Mouse (Mus musculus) liver, postnatal 0 days (tissue): ENCODE data around the gene Mipol1. TPM values are rescaled to one million over a fixed set of nuclear protein-coding genes. Genes with fewer than 3 reads are reported as not detected.

Experiments used
- ATAC-seq: fragments of 200-750 bp; cut with Nextera tagmentation; 2 replicates; pipeline ENCODE4 v1.8.0; 2017; ENCODE audit warnings: mild to moderate bottlenecking, moderate library complexity
- DNase-seq: peaks from one replicate; pipeline ENCODE4 v3.0.0-alpha.2; 2016
- H3K27ac ChIP-seq: fragments of 300-500 bp; sonication (generic); 2 replicates; pipeline ENCODE4 v1.5.1; 2014; ENCODE audit warnings: antibody characterized with exemption, moderate library complexity, mild to moderate bottlenecking, low read depth
- H3K27me3 ChIP-seq: fragments of 300-500 bp; sonication (generic); 2 replicates; pipeline ENCODE4 v1.6.1; 2014; ENCODE audit warnings: low read length, control low read depth, mixed read lengths; ENCODE audit not compliant: insufficient read depth
- H3K36me3 ChIP-seq: fragments of 300-500 bp; sonication (generic); replicated peaks from 2 replicates; pipeline ENCODE4 v1.6.1; 2014; ENCODE audit warnings: mild to moderate bottlenecking, control low read depth, low read length, moderate library complexity, mixed read lengths; ENCODE audit not compliant: insufficient read depth
- H3K4me1 ChIP-seq: fragments of 300-500 bp; sonication (generic); 2 replicates; pipeline ENCODE4 v1.6.1; 2014; ENCODE audit warnings: antibody characterized with exemption, mild to moderate bottlenecking, control low read depth; ENCODE audit not compliant: insufficient read depth
- H3K4me2 ChIP-seq: fragments of 300-500 bp; sonication (generic); 2 replicates; pipeline ENCODE4 v1.6.1; 2014; ENCODE audit warnings: low read depth, mild to moderate bottlenecking, low read length, moderate library complexity, mixed read lengths
- H3K4me3 ChIP-seq: fragments of 300-500 bp; sonication (generic); 2 replicates; pipeline ENCODE4 v1.5.1; 2014; ENCODE audit warnings: low read depth, low read length
- H3K9ac ChIP-seq: fragments of 300-500 bp; sonication (generic); replicated peaks from 2 replicates; pipeline ENCODE4 v1.6.1; 2014; ENCODE audit warnings: mild to moderate bottlenecking, moderate library complexity
- H3K9me3 ChIP-seq: fragments of 300-500 bp; sonication (generic); 2 replicates; pipeline ENCODE4 v1.6.1; 2016; ENCODE audit warnings: mild to moderate bottlenecking, control low read depth, low read length, mixed read lengths
- CTCF ChIP-seq: sonication (generic); IDR thresholded peaks from 2 replicates; pipeline ENCODE4 v1.5.1; 2016; ENCODE audit warnings: antibody characterized with exemption, low read depth
- EP300 ChIP-seq: IDR thresholded peaks from 2 replicates; pipeline ENCODE4 v1.6.1; 2016; ENCODE audit warnings: antibody characterized with exemption, low read depth, mild to moderate bottlenecking
- WGBS: fragments of 180-500 bp; shearing (Covaris S2); extraction: QIAGEN DNeasy Blood & Tissue Kit; methylation state at CpG from one replicate; pipeline ENCODE4 v1.1.7; 2014; ENCODE audit not compliant: insufficient replicate concordance; 5-methylcytosine and 5-hydroxymethylcytosine counted together
- polyA plus RNA-seq: library from polyadenylated mRNA; unstranded; fragments of >200 nt; fragmentation: Nextera tagmentation; extraction: Ambion mirVana; gene quantifications from 2 replicates; pipeline ENCODE4 v1.2.1, GENCODE M21; 2015

Gene Mipol1
- polyA plus RNA-seq, 1 experiment from 2014 or later: 2.1 TPM

GRCm38 (mm10) chr12:57456911-57457310 is 226.7 kb downstream of the Mipol1 start:
- WGBS: 69% methylated on average over 4 of the region's 4 CpGs
- no peak overlapping the region for H3K27ac ChIP-seq

DNA sequence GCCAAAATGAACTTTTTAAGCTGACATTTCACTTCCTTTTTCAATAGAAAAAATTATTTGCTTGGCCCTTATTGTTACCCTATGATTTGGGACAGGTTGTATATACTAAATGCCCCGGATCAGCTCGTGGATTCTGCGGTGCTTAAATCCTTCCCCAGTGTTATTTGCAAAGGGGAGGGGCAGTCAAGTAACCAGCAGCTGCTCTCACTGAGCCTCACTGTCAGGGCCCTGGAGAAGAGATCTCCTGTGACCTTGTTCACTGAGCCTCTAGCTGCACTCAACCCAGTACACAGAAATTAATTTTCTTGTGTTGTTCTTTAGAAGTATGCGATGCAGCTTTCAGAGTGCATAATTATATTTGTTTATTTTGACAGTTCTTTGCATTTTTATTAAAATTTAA is 227.1 kb downstream of the Mipol1 start:
- no peak for TF ChIP-seq EP300
- no peak for TF ChIP-seq CTCF
- H3K4me2 ChIP-seq: no peak overlapping the region
- H3K4me3 ChIP-seq: no peak overlapping the region
- WGBS: 56% methylated on average over 4 of the region's 4 CpGs
- no peak overlapping the region for H3K27ac ChIP-seq
- no peaks in the 10 kb centered on the region for H3K27me3 ChIP-seq
- H3K9me3 ChIP-seq: no peaks in the 10 kb centered on the region
- ATAC-seq: no peak
- DNase-seq: no peak
- no peaks in the 10 kb centered on the region for H3K4me1 ChIP-seq
- H3K36me3 ChIP-seq: no peaks in the 10 kb centered on the region
- H3K9ac ChIP-seq: no peak overlapping the region

More at GRCm38 (mm10) chr12:57456911-57457310, 226.7 kb downstream of the Mipol1 start:
- Histone ChIP-seq H3K4me2 (no peak overlapping the region), H3K9me3 (no peaks in the 10 kb centered on the region), H3K27me3 (no peaks in the 10 kb centered on the region), H3K36me3 (no peaks in the 10 kb centered on the region), H3K4me3 (no peak overlapping the region), H3K9ac (no peak overlapping the region), H3K4me1 (no peaks in the 10 kb centered on the region)
- ATAC-seq: no peak
- TF ChIP-seq CTCF (no peak), EP300 (no peak)
- no peak for DNase-seq

DNA sequence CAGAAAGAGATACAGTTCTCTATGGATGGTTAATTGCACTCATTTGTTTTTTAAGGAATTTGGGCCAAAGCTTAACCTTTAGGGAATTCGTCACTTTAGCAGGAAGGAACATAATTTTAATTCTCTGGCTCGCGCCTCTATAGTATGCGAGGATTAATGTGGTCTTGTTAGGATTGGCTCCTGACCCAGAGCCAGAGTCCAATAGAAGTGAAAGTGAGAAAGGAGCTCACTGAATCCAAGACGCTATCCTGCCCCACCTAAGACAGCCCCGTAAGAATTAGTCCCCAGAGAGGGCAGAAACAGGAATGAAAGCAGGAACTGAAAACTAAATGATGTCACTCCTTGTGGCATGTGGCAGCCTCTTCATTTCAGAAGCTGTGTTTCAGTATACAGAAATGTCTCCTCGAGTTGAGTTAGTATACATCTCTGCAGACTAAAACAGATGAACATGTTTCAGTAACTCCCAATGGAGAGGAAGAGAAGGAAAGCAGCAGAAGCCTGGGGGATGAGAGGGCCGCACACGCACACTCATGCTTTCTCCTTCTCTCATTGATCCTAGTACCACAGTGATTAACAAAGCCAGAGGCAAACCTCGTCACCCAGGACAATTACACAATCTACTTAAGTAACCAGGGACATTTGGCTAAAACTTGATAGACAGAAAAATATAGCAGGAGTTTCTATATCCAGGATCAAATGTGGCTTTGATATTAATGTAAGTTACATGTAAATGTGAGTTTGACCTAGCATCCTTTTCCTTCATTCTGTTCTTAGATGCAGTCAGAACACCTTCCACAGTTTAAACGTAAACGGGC is 234.5 kb downstream of the Mipol1 start:
- WGBS: 77% methylated on average over 12 of the region's 12 CpGs
- no peak for DNase-seq
- TF ChIP-seq CTCF: no peak
- no peak for TF ChIP-seq EP300
- Histone ChIP-seq H3K4me1 (no peaks in the 10 kb centered on the region), H3K9me3 (no peaks in the 10 kb centered on the region), H3K36me3 (no peaks in the 10 kb centered on the region), H3K27me3 (no peaks in the 10 kb centered on the region), H3K27ac (no peak overlapping the region), H3K4me3 (no peak overlapping the region), H3K9ac (no peak overlapping the region), H3K4me2 (no peak overlapping the region)
- ATAC-seq: no peak

- H3K27me3 ChIP-seq: no peaks in the 10 kb centered on the region
- no peak overlapping the region for H3K27ac ChIP-seq
- no peak overlapping the region for H3K4me3 ChIP-seq
- no peaks in the 10 kb centered on the region for H3K9me3 ChIP-seq
- ATAC-seq (no peak), DNase-seq (no peak)
- no peaks in the 10 kb centered on the region for H3K36me3 ChIP-seq
- H3K4me2 ChIP-seq: no peak overlapping the region
- 81% methylated on average over 8 of the region's 8 CpGs for WGBS
- no peaks in the 10 kb centered on the region for H3K4me1 ChIP-seq
- H3K9ac ChIP-seq: no peak overlapping the region
- no peak for TF ChIP-seq CTCF
- no peak for TF ChIP-seq EP300
Observed at GRCm38 (mm10) chr12:57471786-57472185, 241.6 kb downstream of the Mipol1 start.

GRCm38 (mm10) chr12:57476876-57477275 is 246.6 kb downstream of the Mipol1 start:
- 69% methylated on average over 3 of the region's 3 CpGs for WGBS
- DNase-seq (no peak), ATAC-seq (no peak)
- no peak overlapping the region for H3K27ac ChIP-seq
- TF ChIP-seq EP300 (no peak), CTCF (no peak)
- H3K4me1 ChIP-seq: no peaks in the 10 kb centered on the region
- no peaks in the 10 kb centered on the region for H3K36me3 ChIP-seq
- H3K27me3 ChIP-seq: no peaks in the 10 kb centered on the region
- no peaks in the 10 kb centered on the region for H3K9me3 ChIP-seq
- H3K4me2 ChIP-seq: no peak overlapping the region
- no peak overlapping the region for H3K4me3 ChIP-seq
- no peak overlapping the region for H3K9ac ChIP-seq

DNA sequence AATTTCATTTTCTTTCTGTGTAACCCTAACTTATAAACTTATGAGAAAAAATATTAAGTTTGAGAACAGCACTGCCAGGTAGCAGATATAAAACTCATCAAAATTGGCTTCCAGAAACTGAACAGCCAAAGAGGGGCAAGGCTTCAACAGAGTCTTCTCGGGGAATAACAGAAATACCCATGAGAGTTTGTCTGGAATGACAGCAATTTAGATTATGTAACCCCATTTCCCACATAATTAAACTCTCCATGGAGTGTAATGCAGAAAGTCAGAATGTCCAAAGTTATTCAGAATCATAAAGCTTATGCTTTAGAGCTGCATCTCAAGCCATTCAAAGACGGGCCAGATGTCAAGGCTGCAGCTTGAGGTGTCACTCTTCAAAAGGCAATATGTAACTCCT is 251.6 kb downstream of the Mipol1 start:
- ATAC-seq (no peak), DNase-seq (no peak)
- TF ChIP-seq CTCF (no peak), EP300 (no peak)
- no peaks in the 10 kb centered on the region for H3K9me3 ChIP-seq
- no peaks in the 10 kb centered on the region for H3K4me1 ChIP-seq
- no peak overlapping the region for H3K4me2 ChIP-seq
- H3K27me3 ChIP-seq: no peaks in the 10 kb centered on the region
- WGBS: 77% methylated on average over 2 of the region's 2 CpGs
- no peaks in the 10 kb centered on the region for H3K36me3 ChIP-seq
- no peak overlapping the region for H3K9ac ChIP-seq
- H3K27ac ChIP-seq: no peak overlapping the region
- no peak overlapping the region for H3K4me3 ChIP-seq
